Comparison of ENCODE assay signal across 15 mouse cellular contexts in the genomic region with DNA sequence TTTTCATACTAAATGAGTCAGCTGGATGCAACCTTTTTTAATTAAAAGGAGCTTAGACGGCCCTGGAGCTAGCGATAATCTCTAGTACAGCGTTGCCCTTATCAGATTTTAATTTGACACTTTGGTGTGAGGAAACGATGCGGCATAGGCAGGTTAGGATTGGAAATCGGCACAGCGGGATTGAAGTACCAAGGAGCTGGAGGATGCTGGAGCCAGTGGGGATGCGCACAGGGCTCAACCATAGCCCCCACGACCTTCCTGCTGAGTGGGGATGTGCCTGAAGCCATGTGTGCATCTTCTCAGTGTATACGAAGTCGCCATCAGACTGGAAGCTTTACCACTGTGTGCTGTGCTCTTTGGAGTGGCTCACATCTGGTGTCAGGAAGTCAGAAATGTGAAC.
DNase-seq lines count a peak whose midpoint lies in the region; ATAC-seq and TF ChIP-seq lines count a peak whose summit lies in the region.
"Had no signal": no experiment of that assay in that cellular context is flagged by ENCODE, and none has a peak within 500 bp of the region (broad histone marks: within the 10 kb centered on the region; RNA-seq: fewer than 3 reads in every experiment).

No protein-coding gene starts in this region.

- no peak for DNase-seq in heart, postnatal 0 days (ENCODE audit: low spot score)
- DNase-seq in heart, adult 9 months (ENCODE audit: low spot score in 2 of 2): no peak
- peak; percentile 58 for DNase-seq in R1 (ENCODE audit: low read depth, low spot score)
- DNase-seq in gastrocnemius, postnatal 10 days: no peak
- no peak for DNase-seq in thymus, postnatal 4 days
- DNase-seq: adrenal gland, postnatal 14 days; gastrocnemius, postnatal 14 days; kidney, postnatal 10 days; layer of hippocampus, adult 9-11 months; liver, postnatal 0 days had no signal

- peak overlapping the region; percentile 62 for H3K4me2 ChIP-seq in heart, postnatal 0 days (ENCODE audit: low read depth, low read length)
- H3K4me2 ChIP-seq in embryonic facial prominence, embryonic 12.5 days (replicated peaks): peak overlapping the region; percentile 26
- peak overlapping the region; percentile 16; the same call in 1 of the 2 replicates for H3K4me2 ChIP-seq in limb, embryonic 13.5 days (replicated peaks)

- H3K9me3 ChIP-seq in heart, postnatal 0 days (replicated peaks; ENCODE audit: control insufficient read depth, low read length): no peaks in the 10 kb centered on the region
- no peaks in the 10 kb centered on the region for H3K9me3 ChIP-seq in embryonic facial prominence, embryonic 12.5 days
- H3K9me3 ChIP-seq in limb, embryonic 13.5 days: no peaks in the 10 kb centered on the region

- no peak for ATAC-seq in heart, postnatal 0 days (ENCODE audit: insufficient read depth, low read depth)
- no peak for ATAC-seq in embryonic facial prominence, embryonic 12.5 days (ENCODE audit: insufficient number of reproducible peaks, insufficient read depth, low FRiP score, low TSS enrichment)
- no peak for ATAC-seq in limb, embryonic 13.5 days (ENCODE audit: low FRiP score, low read depth)
- ATAC-seq: inflammation-experienced regulatory T-cells, adult 6 months; liver, postnatal 0 days had no signal

- H3K4me3 ChIP-seq in heart, postnatal 0 days (ENCODE audit: low read depth, low read length): no peak overlapping the region
- H3K4me3 ChIP-seq in embryonic facial prominence, embryonic 12.5 days: no peak overlapping the region
- no peak overlapping the region for H3K4me3 ChIP-seq in limb, embryonic 13.5 days
- H3K4me3 ChIP-seq: erythroblast, embryonic 14.5 days had no signal

- 30% methylated on average over 11 of the region's 11 CpGs for WGBS in heart, postnatal 0 days
- WGBS in embryonic facial prominence, embryonic 12.5 days: 30% methylated on average over 11 of the region's 11 CpGs
- 51% methylated on average over 11 of the region's 11 CpGs for WGBS in limb, embryonic 13.5 days

- H3K4me1 ChIP-seq in heart, postnatal 0 days (ENCODE audit: control insufficient read depth, insufficient read depth): no peaks in the 10 kb centered on the region
- H3K4me1 ChIP-seq in embryonic facial prominence, embryonic 12.5 days: peaks cover 6% of the 10 kb centered on the region
- peaks cover 3% of the 10 kb centered on the region; the same call in 1 of the 2 replicates for H3K4me1 ChIP-seq in limb, embryonic 13.5 days

- TF ChIP-seq EP300 in heart, postnatal 0 days (IDR thresholded peaks at IDR 0.05; ENCODE audit: low read depth): no peak

- no peak overlapping the region for H3K9ac ChIP-seq in heart, postnatal 0 days (replicated peaks; ENCODE audit: low read depth, low read length)
- no peak overlapping the region for H3K9ac ChIP-seq in embryonic facial prominence, embryonic 12.5 days
- H3K9ac ChIP-seq in limb, embryonic 13.5 days: no peak overlapping the region
- H3K9ac ChIP-seq: liver, postnatal 0 days had no signal

- H3K27me3 ChIP-seq in heart, postnatal 0 days (ENCODE audit: control insufficient read depth, insufficient read depth, low read length): no peaks in the 10 kb centered on the region
- H3K27me3 ChIP-seq in embryonic facial prominence, embryonic 12.5 days: no peaks in the 10 kb centered on the region
- H3K27me3 ChIP-seq in limb, embryonic 13.5 days: no peaks in the 10 kb centered on the region

- H3K36me3 ChIP-seq in heart, postnatal 0 days (replicated peaks; ENCODE audit: control insufficient read depth, insufficient read depth, low read length): no peaks in the 10 kb centered on the region
- H3K36me3 ChIP-seq in embryonic facial prominence, embryonic 12.5 days: no peaks in the 10 kb centered on the region
- H3K36me3 ChIP-seq in limb, embryonic 13.5 days: no peaks in the 10 kb centered on the region

- no peak overlapping the region for H3K27ac ChIP-seq in heart, postnatal 0 days (ENCODE audit: low read depth)
- no peak overlapping the region for H3K27ac ChIP-seq in embryonic facial prominence, embryonic 12.5 days
- H3K27ac ChIP-seq in limb, embryonic 13.5 days: no peak overlapping the region
- H3K27ac ChIP-seq: macrophage had no signal

- TF ChIP-seq CTCF in heart, postnatal 0 days (IDR thresholded peaks at IDR 0.05; ENCODE audit: low read depth): no peak
